Mouse (Mus musculus): ENCODE data around the gene Fam196b. TPM values are rescaled to one million over a fixed set of nuclear protein-coding genes. Genes with fewer than 3 reads are reported as not detected.

Fam196b gene
- total RNA-seq, 2 experiments from 2014 or later, result 0.87 to 1.2 TPM

GRCm38 (mm10) chr11:34405311-34405710 lies 90.7 kb downstream of the Fam196b start:
- DNase-seq (ENCODE audit: low spot score in 2 of 2), result no peak

GRCm38 (mm10) chr11:34406309-34406708 lies 91.7 kb downstream of the Fam196b start:
- DNase-seq (ENCODE audit: low spot score in 2 of 2), result no peak

DNA sequence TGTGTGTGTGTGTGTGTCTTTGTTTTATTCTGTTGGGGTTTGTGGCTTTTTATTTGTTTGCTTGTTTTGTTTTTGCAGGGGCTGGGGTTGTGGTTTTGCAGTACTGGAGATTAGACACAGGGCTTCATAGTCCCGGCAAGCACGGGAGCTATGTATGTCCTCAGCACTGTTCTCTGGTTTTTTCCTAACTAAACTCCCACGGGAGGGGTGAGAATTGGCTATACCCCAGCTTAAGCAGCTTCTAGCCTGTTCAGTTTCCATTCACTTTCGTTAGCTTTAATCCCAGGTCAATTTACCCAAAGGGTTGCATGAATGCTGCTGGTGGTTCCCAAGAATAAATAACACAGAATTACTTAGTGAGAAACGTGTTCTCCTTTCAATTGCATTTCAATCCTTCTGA lies 92.2 kb downstream of the Fam196b start:
- no peak for DNase-seq (ENCODE audit: low spot score in 2 of 2)

DNA sequence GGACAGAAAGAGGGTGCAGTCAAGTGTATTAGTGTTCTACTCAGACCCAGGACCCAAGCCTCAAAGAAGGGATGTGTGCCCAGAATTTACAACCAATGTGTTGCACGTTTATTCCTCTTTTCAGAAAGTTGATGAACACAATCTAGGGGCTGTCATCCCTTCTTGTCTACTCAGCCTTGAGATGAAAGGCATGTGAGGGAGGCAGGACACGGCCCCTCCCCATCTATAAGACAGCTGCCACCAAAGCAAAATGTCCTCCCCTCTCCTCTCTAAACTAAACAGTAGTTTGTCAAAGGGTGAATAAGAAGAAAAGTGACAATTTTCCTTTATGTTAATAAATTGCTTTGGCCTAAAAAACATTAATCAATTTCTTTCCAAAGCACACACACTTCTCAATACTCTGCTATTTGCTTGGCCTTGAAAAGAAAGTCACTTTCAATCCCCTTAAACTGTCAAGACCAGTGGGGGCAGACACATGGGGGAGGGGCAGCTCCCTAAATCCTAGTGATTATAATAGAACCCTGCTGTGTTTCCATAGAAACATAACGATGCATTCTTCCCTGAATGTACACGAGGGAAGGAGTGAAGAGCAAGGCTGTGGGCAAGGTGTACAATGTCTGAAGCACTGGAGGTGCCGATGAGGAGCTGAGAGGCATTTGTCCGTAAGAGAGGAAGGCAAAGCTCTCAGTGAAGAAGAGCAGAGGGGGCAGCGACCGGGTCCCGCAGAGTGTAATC lies 101.4 kb downstream of the Fam196b start:
- DNase-seq (ENCODE audit: low spot score in 2 of 2), result no peak

DNA sequence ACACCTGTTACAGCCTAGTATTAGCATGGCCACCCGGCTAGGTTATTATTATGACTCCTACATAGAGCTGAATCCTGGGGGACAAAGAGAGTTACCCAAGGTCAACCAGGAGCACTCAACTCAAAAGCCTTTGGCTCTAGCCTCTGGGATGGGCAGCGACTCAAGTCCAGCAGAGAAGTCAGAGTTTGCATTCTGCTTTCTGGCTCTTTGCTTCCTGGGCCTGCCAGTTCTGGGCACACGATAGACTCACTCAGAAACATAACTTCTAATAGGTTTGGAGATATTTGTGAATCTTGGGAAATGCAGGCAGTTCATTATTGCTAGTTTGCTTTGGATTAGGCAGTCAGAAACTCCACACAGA lies 102.0 kb downstream of the Fam196b start:
- DNase-seq (ENCODE audit: low spot score in 2 of 2), result no peak

DNA sequence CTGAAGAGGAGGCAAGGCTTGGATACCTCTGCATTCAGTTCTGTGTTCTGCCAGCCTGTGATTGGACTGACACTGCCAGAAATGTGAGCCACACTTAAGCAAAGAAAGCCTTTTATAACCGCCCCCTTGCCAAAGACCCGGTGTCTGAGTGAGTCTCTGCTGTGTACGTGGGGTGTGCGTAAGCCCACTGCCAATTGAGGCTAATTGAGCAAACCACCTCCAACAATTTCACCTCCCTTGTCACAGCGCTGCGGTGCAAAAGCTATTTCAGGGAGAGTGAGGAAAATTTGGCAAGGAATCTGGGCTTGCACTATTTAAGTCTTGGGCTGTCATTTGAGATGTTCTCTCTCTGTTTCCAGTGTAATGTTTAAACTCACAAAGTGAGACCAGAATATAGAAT lies 106.4 kb downstream of the Fam196b start:
- DNase-seq (ENCODE audit: low spot score in 2 of 2), result no peak

- DNase-seq (ENCODE audit: low spot score in 2 of 2), result no peak
Observed at GRCm38 (mm10) chr11:34424546-34424945, 109.9 kb downstream of the Fam196b start.

- no peak for DNase-seq (ENCODE audit: low spot score in 2 of 2)
Observed at GRCm38 (mm10) chr11:34427212-34427611, 112.6 kb downstream of the Fam196b start.

DNA sequence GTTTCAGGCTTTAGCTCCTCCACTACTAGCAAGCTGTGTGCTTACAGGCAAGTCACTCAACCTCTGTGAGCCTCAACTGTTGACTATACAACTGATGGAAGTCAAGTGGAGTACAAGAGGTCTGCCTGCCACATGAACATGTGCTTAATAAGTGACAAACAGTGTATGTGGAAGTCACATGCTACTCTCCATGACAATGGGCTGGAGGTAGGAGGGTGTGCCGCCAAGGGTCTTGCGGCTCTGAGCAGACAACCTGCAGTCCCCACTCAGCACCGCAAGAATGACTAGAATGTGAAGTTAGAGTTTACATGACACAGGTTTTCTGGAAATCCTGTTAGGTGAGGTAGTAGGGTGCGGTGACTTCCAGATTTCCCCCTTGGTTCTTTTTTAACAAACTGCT lies 116.3 kb downstream of the Fam196b start:
- no peak for DNase-seq (ENCODE audit: low spot score in 2 of 2)

DNA sequence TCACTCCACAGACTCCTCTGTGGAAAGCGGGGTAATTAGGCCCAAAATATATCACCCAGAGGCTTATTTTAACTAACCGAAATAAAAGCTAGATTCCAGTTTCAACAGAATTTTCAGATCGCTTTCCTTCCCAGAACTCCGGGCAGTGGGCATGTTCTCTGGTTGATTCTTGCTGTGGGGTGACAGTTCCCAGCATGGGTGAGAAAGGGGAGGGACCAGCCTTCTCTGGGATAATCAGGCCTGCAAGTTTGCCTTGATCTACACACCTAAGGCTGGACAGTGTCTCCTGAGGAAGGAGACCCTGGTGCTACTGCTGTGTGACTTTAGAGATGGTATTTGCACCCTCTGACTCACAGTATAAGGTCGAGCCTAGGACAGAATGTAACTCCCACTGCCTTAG lies 116.7 kb downstream of the Fam196b start:
- no peak for DNase-seq (ENCODE audit: low spot score in 2 of 2)

GRCm38 (mm10) chr11:34431978-34432377 lies 117.4 kb downstream of the Fam196b start:
- DNase-seq (ENCODE audit: low spot score in 2 of 2), result no peak

GRCm38 (mm10) chr11:34437446-34437845 lies 122.8 kb downstream of the Fam196b start:
- no peak for DNase-seq (ENCODE audit: low spot score in 2 of 2)

GRCm38 (mm10) chr11:34438429-34438828 lies 123.8 kb downstream of the Fam196b start:
- DNase-seq (ENCODE audit: low spot score in 2 of 2), result no peak

GRCm38 (mm10) chr11:34447891-34448290 lies 133.3 kb downstream of the Fam196b start:
- no peak for DNase-seq (ENCODE audit: low spot score in 2 of 2)

DNA sequence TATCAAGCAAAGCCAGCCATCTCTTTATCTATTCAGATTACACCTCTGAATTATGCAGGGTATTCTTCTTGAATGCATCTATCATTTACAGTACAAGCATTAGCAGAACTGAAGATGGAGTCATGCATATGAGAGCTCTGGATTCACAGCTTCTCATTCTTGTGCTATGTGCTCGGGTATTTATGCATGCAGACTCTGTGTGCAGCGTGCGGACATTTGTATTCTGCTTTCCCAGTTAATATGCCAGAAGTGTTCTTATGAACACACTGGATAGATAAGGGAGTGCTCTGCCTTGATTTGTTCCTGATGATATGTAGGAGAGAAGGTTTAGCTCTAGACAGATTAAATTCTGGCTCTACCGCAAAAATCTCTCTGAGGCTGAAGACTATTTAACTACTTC lies 135.3 kb downstream of the Fam196b start:
- no peak for DNase-seq (ENCODE audit: low spot score in 2 of 2)

- DNase-seq (ENCODE audit: low spot score in 2 of 2), result no peak
Observed at GRCm38 (mm10) chr11:34467056-34467455, 152.4 kb downstream of the Fam196b start.

GRCm38 (mm10) chr11:34468571-34468970 lies 153.9 kb downstream of the Fam196b start:
- DNase-seq (ENCODE audit: low spot score in 2 of 2), result no peak

DNA sequence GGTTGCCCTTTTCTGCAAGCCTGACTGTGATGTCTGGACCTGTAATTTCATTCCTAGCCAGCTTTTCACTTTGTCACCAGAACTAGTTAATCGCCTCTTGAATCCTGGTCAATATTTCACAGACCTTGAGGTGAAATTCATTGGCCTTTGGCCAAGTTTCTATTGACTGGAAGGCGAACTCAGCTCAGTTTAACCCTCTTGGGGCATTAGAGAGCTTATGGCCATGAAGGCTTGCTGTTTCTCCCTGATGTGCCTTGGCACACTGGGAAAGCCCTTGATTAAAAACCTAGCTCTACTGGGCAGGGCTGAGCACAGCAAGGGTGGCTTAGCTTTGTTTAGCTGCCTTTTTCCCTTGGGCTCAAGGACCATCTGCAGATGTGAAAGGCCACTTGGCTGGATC lies 155.2 kb downstream of the Fam196b start:
- DNase-seq (ENCODE audit: low spot score in 2 of 2), result no peak

Other genes starting within 250 kb of the Fam196b start
- not detected for gene 4930469K13Rik, start 216.3 kb upstream of the Fam196b start, total RNA-seq (2021)
- not detected for gene Foxi1, start 106.7 kb upstream of the Fam196b start, total RNA-seq (2021)

All from layer of hippocampus, postnatal 10 days (tissue).